Mouse (Mus musculus) spleen, postnatal 14 days (tissue): Measurements from ENCODE around the gene Plac8.

Source experiments
- DNase-seq, 2 experiments: peaks; one replicate each; pipeline ENCODE4 v3.0.0; 2021 to 2022; ENCODE audit warnings: low spot score in 2 of 2

The Plac8 gene

GRCm38 (mm10) chr5:100572069-100572468, at the start of gene Plac8:
Gene Plac8, minus strand, starts transcription at chr5:100572245.
- DNase-seq: no peak

GRCm38 (mm10) chr5:100620952-100621351, 48.9 kb upstream of the Plac8 start:
- DNase-seq: no peak

GRCm38 (mm10) chr5:100619586-100620275, 47.7 kb upstream of the Plac8 start:
- no peak for DNase-seq

GRCm38 (mm10) chr5:100613896-100614768, 42.1 kb upstream of the Plac8 start:
- DNase-seq: no peak

- no peak for DNase-seq
Measured at GRCm38 (mm10) chr5:100607868-100608267, 35.8 kb upstream of the Plac8 start.

GRCm38 (mm10) chr5:100607090-100607762, 35.2 kb upstream of the Plac8 start:
- no peak for DNase-seq

- no peak for DNase-seq
Measured at GRCm38 (mm10) chr5:100605828-100606229, 33.8 kb upstream of the Plac8 start.

- no peak for DNase-seq
Measured at GRCm38 (mm10) chr5:100604061-100604460, 32.0 kb upstream of the Plac8 start.

- no peak for DNase-seq
Measured at GRCm38 (mm10) chr5:100601864-100602263, 29.8 kb upstream of the Plac8 start.

GRCm38 (mm10) chr5:100598961-100599463, 27.0 kb upstream of the Plac8 start:
- DNase-seq: no peak

- peak; percentile 49 to 72 for DNase-seq
Measured at GRCm38 (mm10) chr5:100597886-100598485, 25.9 kb upstream of the Plac8 start.

- DNase-seq: no peak
Measured at GRCm38 (mm10) chr5:100595999-100596398, 24.0 kb upstream of the Plac8 start.

GRCm38 (mm10) chr5:100594803-100595467, 22.9 kb upstream of the Plac8 start:
- no peak for DNase-seq

- no peak for DNase-seq
Measured at GRCm38 (mm10) chr5:100590505-100590904, 18.5 kb upstream of the Plac8 start.

GRCm38 (mm10) chr5:100587626-100588025, 15.6 kb upstream of the Plac8 start:
- DNase-seq: no peak

GRCm38 (mm10) chr5:100587136-100587535, 15.1 kb upstream of the Plac8 start:
- DNase-seq: no peak

- no peak for DNase-seq
Measured at GRCm38 (mm10) chr5:100585657-100586056, 13.6 kb upstream of the Plac8 start.

- no peak for DNase-seq
Measured at GRCm38 (mm10) chr5:100585206-100585644, 13.2 kb upstream of the Plac8 start.

- DNase-seq: no peak
Measured at GRCm38 (mm10) chr5:100583066-100583465, 11.0 kb upstream of the Plac8 start.

- DNase-seq: no peak
Measured at GRCm38 (mm10) chr5:100582435-100582826, 10.4 kb upstream of the Plac8 start.
